Mouse (Mus musculus) kidney, embryonic 16.5 days (tissue): Measurements from ENCODE around the gene Mycbpap. TPM values are rescaled to one million over a fixed set of nuclear protein-coding genes. Genes with fewer than 3 reads are reported as not detected.
A peak's percentile ranks its signal among the peaks of the same experiment; 100 is the strongest.

Experiments
- ATAC-seq: fragments of 200-750 bp; cut with Nextera tagmentation; 2 replicates; pipeline ENCODE4 v1.8.0; 2017; ENCODE audit warnings: moderate TSS enrichment; ENCODE audit not compliant: low FRiP score, low TSS enrichment
- H3K27ac ChIP-seq: fragments of 300-500 bp; sonication (generic); 2 replicates; pipeline ENCODE4 v1.5.1; 2014; ENCODE audit warnings: low read length
- H3K27me3 ChIP-seq: fragments of 300-500 bp; sonication (generic); 2 replicates; pipeline ENCODE4 v1.6.1; 2014; ENCODE audit warnings: low read length, control low read depth, mixed read lengths; ENCODE audit not compliant: insufficient read depth
- H3K36me3 ChIP-seq: fragments of 300-500 bp; sonication (generic); 2 replicates; pipeline ENCODE4 v1.6.1; 2014; ENCODE audit warnings: low read length, control low read depth, mixed read lengths; ENCODE audit not compliant: insufficient read depth
- H3K4me1 ChIP-seq: fragments of 300-500 bp; sonication (generic); 2 replicates; pipeline ENCODE4 v1.6.1; 2014; ENCODE audit warnings: low read length, control low read depth, mixed read lengths; ENCODE audit not compliant: insufficient read depth
- H3K4me2 ChIP-seq: fragments of 300-500 bp; sonication (generic); replicated peaks from 2 replicates; pipeline ENCODE4 v1.6.1; 2014; ENCODE audit warnings: low read depth, low read length
- H3K4me3 ChIP-seq: fragments of 300-500 bp; sonication (generic); 2 replicates; pipeline ENCODE4 v1.5.1; 2014; ENCODE audit warnings: mild to moderate bottlenecking, low read length
- H3K9ac ChIP-seq: fragments of 300-500 bp; sonication (generic); replicated peaks from 2 replicates; pipeline ENCODE4 v1.6.1; 2014; ENCODE audit warnings: low read length
- H3K9me3 ChIP-seq: fragments of 300-500 bp; sonication (generic); 2 replicates; pipeline ENCODE4 v1.6.1; 2016; ENCODE audit warnings: low read length, control low read depth
- WGBS: fragments of 180-500 bp; shearing (Covaris S2); extraction: QIAGEN DNeasy Blood & Tissue Kit; methylation state at CpG from one replicate; pipeline ENCODE4 v1.1.7; 2014; 5-methylcytosine and 5-hydroxymethylcytosine counted together
- polyA plus RNA-seq: library from polyadenylated mRNA; unstranded; fragments of >200 nt; fragmentation: Nextera tagmentation; extraction: Ambion mirVana; gene quantifications from 2 replicates; pipeline ENCODE4 v1.2.1, GENCODE M21; 2015

Gene Mycbpap
- polyA plus RNA-seq, 1 experiment from 2014 or later = 5.1 TPM

GRCm38 (mm10) chr11:94484636-94485035, 36.9 kb downstream of the Mycbpap start:
- Histone ChIP-seq H3K27ac (no peak overlapping the region), H3K9me3 (no peaks in the 10 kb centered on the region), H3K4me2 (no peak overlapping the region), H3K4me1 (peaks cover 5% of the 10 kb centered on the region), H3K36me3 (no peaks in the 10 kb centered on the region), H3K27me3 (no peaks in the 10 kb centered on the region; the same call in 1 of the 2 replicates), H3K9ac (no peak overlapping the region), H3K4me3 (no peak overlapping the region)
- 85% methylated on average over 9 of the region's 9 CpGs for WGBS
- no peak for ATAC-seq

GRCm38 (mm10) chr11:94483921-94484320, 37.6 kb downstream of the Mycbpap start:
- Histone ChIP-seq H3K4me3 (no peak overlapping the region), H3K4me1 (no peaks in the 10 kb centered on the region), H3K27me3 (no peaks in the 10 kb centered on the region; the same call in 1 of the 2 replicates), H3K27ac (no peak overlapping the region), H3K36me3 (no peaks in the 10 kb centered on the region), H3K9ac (no peak overlapping the region), H3K4me2 (no peak overlapping the region), H3K9me3 (no peaks in the 10 kb centered on the region)
- ATAC-seq = no peak
- 66% methylated on average over 14 of the region's 14 CpGs for WGBS

GRCm38 (mm10) chr11:94483436-94483835, 38.1 kb downstream of the Mycbpap start:
- no peaks in the 10 kb centered on the region; the same call in 1 of the 2 replicates for H3K27me3 ChIP-seq
- ATAC-seq = peak; percentile 10; the same call in 1 of the 2 replicates
- H3K27ac ChIP-seq = no peak overlapping the region
- no peak overlapping the region for H3K4me2 ChIP-seq
- H3K4me3 ChIP-seq = no peak overlapping the region
- no peaks in the 10 kb centered on the region for H3K4me1 ChIP-seq
- H3K9ac ChIP-seq = no peak overlapping the region
- no peaks in the 10 kb centered on the region for H3K36me3 ChIP-seq
- WGBS = 76% methylated on average over 11 of the region's 11 CpGs
- H3K9me3 ChIP-seq = no peaks in the 10 kb centered on the region

DNA sequence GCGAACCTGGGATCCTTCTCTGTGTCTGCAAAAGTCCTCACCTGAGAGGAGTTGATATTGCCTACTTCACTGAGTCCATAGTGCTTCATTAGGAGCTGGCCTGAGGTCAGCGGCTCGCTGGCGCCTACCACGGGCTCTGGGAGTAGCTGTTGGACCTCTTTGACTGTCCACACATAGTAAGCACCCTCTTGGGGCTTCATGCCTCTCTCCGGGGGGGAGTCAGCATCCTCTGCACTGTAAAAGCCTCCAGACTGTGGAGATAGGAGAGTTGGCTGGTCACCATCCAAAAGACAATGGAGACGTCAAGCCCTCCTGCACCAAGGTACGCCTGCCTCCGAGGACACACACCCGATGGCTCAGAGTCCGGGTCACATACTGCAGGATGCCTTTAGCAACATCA, 38.8 kb downstream of the Mycbpap start:
- no peak overlapping the region for H3K4me2 ChIP-seq
- ATAC-seq = no peak
- no peak overlapping the region for H3K4me3 ChIP-seq
- H3K36me3 ChIP-seq = no peaks in the 10 kb centered on the region
- H3K9me3 ChIP-seq = no peaks in the 10 kb centered on the region
- no peaks in the 10 kb centered on the region for H3K4me1 ChIP-seq
- H3K27ac ChIP-seq = no peak overlapping the region
- WGBS = 89% methylated on average over 11 of the region's 11 CpGs
- H3K9ac ChIP-seq = no peak overlapping the region
- H3K27me3 ChIP-seq = peaks cover 2% of the 10 kb centered on the region

DNA sequence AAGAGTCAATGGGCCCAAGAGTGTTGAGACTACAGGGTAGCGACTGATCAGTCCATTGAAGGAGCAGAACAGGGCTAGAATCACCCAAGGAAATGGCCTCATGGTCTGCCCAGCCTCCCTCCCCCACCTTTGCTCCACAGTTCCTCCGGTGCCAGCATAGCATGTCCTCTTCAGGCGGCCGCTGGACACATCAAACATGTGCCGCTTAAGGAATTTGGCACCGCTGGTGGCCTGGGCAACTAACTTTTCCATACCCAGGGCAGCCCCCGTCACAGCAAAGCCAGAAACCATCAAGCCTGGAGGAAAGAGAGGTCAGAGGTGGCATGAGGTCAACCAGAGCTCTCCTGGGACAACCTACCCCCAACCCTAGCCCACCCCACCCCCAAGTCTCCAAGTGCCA, 39.6 kb downstream of the Mycbpap start:
- WGBS = 95% methylated on average over 7 of the region's 7 CpGs

GRCm38 (mm10) chr11:94480382-94480781, 41.2 kb downstream of the Mycbpap start:
- Histone ChIP-seq H3K9me3 (no peaks in the 10 kb centered on the region), H3K4me2 (no peak overlapping the region), H3K27ac (no peak overlapping the region), H3K4me1 (peaks cover 6% of the 10 kb centered on the region), H3K9ac (no peak overlapping the region), H3K36me3 (no peaks in the 10 kb centered on the region), H3K27me3 (peaks cover 10% of the 10 kb centered on the region), H3K4me3 (no peak overlapping the region)
- WGBS = 93% methylated on average over 9 of the region's 9 CpGs
- ATAC-seq = no peak

More for the DNA sequence above, 39.6 kb downstream of the Mycbpap start:
- H3K36me3 ChIP-seq = no peaks in the 10 kb centered on the region
- no peak overlapping the region for H3K27ac ChIP-seq
- H3K4me2 ChIP-seq = no peak overlapping the region
- H3K27me3 ChIP-seq = peaks cover 5% of the 10 kb centered on the region
- H3K4me1 ChIP-seq = no peaks in the 10 kb centered on the region
- no peaks in the 10 kb centered on the region for H3K9me3 ChIP-seq
- H3K9ac ChIP-seq = no peak overlapping the region
- ATAC-seq = no peak
- no peak overlapping the region for H3K4me3 ChIP-seq

DNA sequence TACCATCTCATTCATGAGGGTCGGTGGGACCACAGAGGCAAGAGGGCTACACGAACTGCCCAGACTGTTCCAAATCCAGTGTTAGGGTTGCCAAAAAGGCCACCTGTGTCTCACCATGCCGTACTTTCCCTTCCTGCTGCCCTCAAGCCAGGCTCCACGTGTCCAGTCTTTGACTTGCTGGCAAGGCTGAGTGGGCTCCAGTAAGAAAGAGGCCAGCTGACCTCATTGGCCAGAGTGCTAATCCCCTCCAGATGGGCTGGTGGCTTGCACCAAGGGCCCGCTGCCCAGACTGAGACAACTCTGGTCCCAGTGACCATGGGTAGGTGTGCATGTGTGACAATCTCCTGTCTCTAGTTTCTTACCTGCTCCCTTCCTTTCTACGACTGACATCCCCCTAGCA, 43.9 kb downstream of the Mycbpap start:
- Histone ChIP-seq H3K27me3 (peaks cover 21% of the 10 kb centered on the region), H3K9ac (no peak overlapping the region), H3K4me3 (no peak overlapping the region), H3K4me1 (peaks cover 28% of the 10 kb centered on the region), H3K9me3 (no peaks in the 10 kb centered on the region), H3K36me3 (no peaks in the 10 kb centered on the region), H3K27ac (no peak overlapping the region), H3K4me2 (no peak overlapping the region)
- 79% methylated on average over 6 of the region's 6 CpGs for WGBS
- no peak for ATAC-seq

DNA sequence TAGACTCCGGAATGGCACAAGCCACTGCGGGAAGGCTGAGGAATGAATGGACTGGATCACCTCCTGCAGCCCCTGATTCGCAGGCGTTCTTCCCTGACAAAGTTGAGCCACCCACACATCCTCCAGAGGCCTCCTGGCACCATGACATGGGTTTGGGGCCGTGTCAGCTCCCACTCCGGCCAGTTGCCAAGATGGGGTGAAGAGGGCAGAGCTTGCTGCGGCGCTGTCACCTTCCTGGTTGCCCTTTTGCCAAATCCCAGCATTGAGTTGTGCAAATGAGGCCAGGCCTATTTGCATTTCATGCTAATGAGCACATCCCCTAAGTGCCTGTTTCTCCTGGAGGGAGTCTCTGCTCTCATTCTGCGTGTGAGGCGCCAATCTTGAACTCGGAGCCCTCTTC, 45.8 kb downstream of the Mycbpap start:
- no peaks in the 10 kb centered on the region for H3K9me3 ChIP-seq
- WGBS = 16% methylated on average over 11 of the region's 11 CpGs
- no peak overlapping the region for H3K9ac ChIP-seq
- H3K36me3 ChIP-seq = no peaks in the 10 kb centered on the region
- no peak overlapping the region for H3K4me2 ChIP-seq
- no peak overlapping the region for H3K4me3 ChIP-seq
- H3K27ac ChIP-seq = no peak overlapping the region
- ATAC-seq = no peak
- H3K27me3 ChIP-seq = peaks cover 27% of the 10 kb centered on the region
- H3K4me1 ChIP-seq = peaks cover 48% of the 10 kb centered on the region

GRCm38 (mm10) chr11:94474544-94474910, 47.0 kb downstream of the Mycbpap start:
- Histone ChIP-seq H3K9ac (no peak overlapping the region), H3K9me3 (no peaks in the 10 kb centered on the region), H3K27ac (no peak overlapping the region), H3K27me3 (peaks cover 27% of the 10 kb centered on the region), H3K4me2 (peak overlapping the region; percentile 98), H3K4me3 (peak overlapping the region; percentile 77), H3K36me3 (no peaks in the 10 kb centered on the region), H3K4me1 (peaks cover 60% of the 10 kb centered on the region)
- 2% methylated on average over 11 of the region's 11 CpGs for WGBS
- peak; percentile 5; the same call in 1 of the 2 replicates for ATAC-seq

DNA sequence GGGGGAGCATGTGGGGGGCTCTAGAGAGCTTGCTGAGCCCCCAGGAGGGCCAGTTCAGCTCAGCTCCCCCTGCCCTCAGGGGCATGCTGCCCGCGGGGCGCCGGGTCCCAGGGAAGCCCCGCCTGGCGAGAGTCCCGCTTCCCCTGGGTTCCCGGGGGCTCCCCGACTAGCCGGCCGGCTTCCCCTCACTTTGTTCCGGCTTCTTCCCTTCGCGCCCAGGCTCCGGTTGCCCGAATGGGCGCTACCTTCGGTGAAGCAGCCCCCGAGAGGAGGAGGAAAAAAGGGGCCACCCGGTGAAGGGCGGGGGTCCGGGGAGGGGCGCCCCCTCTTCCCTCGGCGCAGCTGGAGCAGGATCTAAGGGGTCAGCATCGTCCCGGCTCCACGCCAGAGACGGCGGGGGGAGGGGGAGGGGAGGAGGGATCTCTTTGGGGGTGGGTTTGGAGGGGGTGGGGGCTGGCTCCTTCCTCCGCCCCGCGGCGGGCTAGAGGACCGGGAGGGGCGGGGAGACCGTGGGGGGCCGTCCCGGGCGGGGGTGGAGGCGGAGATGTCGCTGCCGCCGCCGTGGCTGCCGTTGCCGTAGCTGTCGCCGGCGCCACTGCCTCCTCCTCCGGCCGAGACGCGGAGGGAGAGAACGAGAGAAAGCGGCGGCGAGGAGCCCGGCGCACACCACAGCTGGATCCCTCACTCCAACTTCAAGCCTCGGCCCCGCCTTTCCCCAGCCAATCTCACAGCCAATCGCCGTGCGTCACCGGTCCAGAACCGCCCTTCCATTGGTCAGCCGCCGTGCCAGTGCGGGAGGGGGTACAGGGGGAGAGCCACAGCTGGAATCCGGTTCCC, 47.6 kb downstream of the Mycbpap start, which contains the start of gene Cacna1g:
TSS of gene Cacna1g (minus strand) at position 492 of the 837 bp plus-strand sequence.
- Histone ChIP-seq H3K9ac (peak within 1 kb of the TSS; percentile 81), H3K4me1 (peaks cover 66% of the 10 kb centered on the region), H3K9me3 (no peaks in the 10 kb centered on the region), H3K27me3 (peaks cover 27% of the 10 kb centered on the region), H3K4me3 (peak within 1 kb of the TSS; percentile 77), H3K4me2 (peak within 1 kb of the TSS; percentile 98), H3K36me3 (no peaks in the 10 kb centered on the region), H3K27ac (peak within 1 kb of the TSS; percentile 84)
- peak; percentile 93 for ATAC-seq
- WGBS = 0% methylated on average over 52 of the region's 71 CpGs
